Mouse (Mus musculus) adrenal gland, postnatal 4 days (tissue): ENCODE measurements at regions not wholly inside any gene's neighbourhood (a gene's known extent, or its start where the extent isn't known, plus 50 kb on each side); places are given as distances from the start of the nearest gene placed in this dataset.

Experiments
- DNase-seq, 2 experiments: peaks; one replicate each; pipeline ENCODE4 v3.0.0; 2021 to 2022; ENCODE audit warnings: low spot score in 2 of 2, mixed read lengths in 2 of 2

DNA sequence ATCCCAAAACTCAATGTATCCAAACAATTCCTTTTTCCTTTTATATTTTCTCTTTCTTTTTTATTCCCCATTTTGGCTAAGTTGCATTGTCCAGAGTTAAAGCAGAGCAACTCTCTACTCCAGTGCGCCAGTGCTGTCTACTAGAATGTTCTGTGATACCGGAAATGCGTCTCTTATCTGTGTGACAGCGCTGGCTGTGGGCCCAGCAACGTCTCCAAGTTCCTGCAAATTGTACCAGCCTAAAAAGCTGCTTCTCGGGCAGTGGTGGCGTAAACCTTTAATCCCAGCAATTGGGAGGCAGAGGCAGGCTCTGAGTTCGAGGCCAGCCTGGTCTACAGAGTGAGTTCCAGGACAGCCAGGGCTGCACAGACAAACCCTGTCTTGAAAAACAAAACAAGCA is 59.4 kb downstream of the Cox18 start:
- no peak for DNase-seq

DNA sequence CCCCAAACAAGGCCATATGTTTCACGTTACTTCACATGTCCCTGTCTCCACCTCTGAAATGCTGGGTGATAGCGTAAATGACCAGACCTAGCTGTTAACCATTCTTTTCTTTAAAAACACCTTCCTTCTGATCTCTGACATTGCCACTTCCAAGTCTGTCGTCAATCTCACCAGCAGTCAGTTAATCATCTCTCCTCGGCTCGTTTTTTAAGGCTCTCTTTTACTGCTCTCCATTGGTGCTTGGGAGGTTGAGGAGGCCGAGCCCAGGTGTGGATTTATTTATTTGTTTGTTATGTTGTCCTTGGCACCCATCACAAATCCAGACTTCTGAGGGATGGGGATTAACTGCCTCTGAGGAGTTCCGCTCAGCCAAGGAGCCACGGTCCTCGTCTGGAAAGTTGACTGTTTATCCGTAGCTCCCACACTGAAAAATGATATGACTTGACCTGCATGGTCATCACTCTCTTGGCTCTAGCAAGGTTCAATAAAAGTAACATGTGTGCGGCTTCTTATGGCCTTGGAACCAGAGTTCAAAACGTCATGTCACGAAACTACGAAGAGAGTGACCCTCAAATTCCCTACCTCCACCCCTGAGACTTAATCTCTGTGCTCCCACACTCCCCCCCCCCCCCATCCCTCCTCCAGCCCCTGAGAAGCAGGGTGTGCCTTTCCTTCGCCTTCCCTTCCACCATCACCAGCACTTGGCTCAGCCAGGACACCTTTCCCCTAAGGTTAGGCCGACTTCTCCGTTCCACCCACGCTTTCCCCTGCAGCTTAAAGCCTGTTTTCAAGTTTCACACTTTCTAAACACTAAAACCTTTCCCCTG is 60.6 kb downstream of the Cox18 start:
- no peak for DNase-seq

DNA sequence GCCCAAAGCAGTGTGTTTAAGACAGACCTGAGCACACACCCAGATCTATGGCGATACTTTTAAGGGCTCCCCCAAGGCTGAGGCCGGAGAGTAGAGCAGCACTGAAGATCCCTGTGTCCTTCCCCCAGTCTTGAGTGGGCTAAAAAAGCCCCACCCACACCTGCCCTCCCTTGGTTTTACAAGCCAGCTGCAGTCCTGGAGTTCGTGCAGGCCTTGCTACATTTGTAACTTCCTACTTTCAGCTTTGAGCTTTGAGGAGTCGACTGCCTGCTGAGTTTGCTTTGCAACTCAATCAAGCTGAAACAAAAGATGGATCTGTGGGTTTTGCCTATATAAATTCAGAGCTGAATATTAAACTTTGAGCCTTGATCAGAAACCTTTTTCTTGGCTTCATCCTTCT is 63.5 kb downstream of the Cox18 start:
- no peak for DNase-seq

DNA sequence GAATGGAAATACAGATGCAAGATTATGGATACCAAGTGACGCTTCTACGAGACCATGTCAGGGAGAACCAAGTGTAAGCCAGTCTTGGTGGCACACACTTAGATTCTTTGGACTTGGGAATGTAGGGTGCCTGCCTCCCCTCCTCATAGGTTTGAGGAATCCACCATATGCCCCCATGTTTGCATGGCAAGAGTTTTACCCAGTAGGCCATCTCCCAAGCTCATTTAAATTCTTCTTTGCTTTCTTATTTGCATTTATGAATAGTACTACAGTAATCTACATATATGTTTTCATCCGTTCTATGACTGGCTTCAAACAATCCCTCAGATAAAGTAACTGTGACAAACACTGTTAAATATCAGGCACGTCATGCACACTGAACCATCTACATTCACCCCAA is 67.3 kb downstream of the Cox18 start:
- DNase-seq, result no peak

DNA sequence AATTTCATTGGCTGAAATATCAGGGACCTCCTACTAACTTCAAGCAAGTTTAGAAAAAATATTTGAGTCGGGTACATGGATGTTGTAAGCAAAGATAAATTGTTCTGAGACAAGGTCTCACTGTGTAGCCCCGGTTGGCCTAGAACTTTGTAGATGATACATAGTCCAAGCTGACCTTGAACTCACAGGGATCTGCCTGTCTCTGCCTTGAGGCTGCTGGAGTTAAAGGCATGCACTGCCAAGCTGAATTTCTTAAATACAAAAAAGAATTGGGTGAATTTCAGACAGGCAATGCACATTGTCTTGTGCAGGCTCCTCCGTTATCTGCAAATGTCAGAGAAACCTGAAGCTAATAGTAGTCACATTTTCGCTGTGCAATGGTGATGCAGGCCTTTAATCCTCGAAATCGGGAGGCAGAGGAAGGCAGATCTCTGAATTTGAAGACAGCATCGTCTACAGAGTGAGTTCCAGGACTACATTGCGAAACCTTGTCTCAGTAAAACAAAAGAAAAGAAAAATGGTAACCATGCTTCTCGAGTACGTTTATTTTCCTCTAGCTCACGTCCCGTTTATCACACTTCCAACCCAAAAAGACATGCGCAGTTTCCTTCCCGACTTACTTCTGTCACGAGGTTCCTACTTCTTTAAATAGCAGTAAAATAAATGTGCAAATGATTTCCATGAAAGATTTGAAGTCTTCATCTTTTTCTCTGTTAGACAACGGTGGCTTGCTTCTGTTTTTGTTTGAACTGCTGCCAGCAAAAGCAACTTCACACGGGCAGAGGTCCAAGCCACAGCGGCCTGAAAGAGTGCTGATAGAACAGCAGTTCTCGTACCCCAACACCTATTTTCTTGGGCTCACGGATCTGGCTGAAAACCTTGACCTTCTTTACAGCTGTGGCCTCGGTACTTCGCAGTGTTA is 73.9 kb downstream of the Cox18 start:
- peak in 1 of 2 experiments; percentile 14 for DNase-seq

DNA sequence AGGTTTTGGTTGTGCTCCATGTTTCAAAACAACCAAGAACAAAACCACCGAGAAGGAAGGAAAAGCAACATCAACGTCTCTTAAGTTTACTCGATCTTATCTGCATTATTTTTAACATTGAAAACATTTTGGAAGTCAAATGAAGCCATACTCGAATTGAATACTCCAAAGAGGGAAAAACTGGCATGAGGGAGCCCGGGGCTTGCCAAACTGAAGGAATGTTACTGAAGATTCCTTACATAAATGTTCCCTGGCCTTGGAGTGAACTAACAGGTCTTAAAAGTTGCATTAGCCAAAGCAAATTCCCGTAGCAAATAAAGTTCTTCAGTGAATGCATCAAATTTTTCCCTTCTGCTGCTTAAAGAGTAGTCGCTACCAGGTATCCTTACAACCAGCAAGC is 87.8 kb downstream of the Cox18 start:
- no peak for DNase-seq

DNA sequence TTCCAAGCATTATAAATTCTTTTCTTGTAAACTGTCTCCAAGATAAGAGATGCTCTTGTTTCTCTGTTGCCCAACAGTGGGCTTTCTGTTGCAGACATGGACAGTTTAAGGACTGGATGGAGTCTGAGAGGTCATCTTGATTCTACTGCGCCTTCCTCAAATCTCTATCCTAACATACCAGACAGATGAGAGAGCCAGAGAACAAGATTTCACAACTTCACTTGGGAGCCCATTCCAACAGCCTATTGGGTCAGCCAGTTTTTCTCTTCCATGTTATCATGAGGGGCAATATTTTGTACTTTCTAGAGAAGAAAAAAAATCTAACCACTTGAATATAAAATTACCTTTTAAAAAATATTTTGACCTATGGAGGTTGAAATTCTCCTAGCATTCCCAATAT is 116.8 kb downstream of the Cox18 start:
- DNase-seq, result no peak

DNA sequence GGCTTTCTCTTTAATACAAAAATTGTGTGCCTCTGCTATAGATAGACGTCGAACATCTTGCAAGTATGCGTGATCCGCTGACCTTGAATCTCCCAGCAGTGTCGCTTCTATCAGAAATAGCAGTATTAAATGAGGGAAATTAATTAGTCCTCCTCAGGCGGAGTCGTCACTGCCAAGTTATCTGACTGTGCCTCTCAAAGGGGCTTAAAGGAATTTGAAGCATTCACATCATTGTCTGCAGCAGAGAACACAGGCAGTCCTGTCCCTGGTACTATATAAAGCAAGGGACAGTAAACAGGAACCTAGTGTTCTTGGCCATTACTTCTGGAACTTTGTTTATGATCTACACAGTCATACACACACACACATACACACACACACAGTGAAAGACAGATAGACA is 119.1 kb downstream of the Cox18 start:
- DNase-seq, result no peak

DNA sequence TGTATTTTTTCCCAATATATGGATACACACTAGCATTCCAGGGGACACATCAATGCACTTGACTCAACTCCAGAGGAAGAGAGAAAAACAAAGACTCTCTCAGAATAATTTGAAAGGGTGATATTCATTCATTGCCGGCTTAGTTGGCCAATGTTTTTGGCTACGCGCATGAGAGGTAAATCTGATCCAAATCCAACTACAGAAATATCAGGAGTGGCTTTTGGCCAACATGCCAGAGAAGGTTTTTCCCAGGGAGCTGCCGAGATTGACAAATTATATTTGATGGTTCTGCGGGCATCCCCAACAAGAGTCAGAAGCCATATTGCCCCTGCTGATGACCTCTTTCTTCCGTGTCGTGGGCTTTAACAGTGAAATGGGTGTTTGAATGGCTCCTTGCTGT is 135.3 kb downstream of the Cox18 start:
- no peak for DNase-seq

DNA sequence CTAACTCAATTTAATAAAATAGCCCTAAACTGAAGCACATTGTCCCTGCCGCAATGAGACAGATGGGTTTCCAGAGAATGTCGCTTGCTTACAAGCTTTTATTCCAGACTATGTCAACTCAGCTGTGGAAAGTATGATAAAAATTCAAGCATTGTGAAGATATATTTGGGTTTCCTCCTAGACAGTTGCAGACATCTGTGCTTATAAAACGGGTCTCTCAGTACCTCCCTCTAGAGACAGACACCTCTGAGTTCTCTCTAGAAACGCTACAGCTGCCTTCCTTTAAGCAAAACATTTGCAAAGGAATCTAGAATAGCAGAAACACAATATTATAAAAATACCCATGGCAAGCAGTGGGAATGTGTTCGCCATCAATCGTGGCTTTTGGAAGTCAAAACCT is 137.3 kb downstream of the Cox18 start:
- DNase-seq, result no peak

DNA sequence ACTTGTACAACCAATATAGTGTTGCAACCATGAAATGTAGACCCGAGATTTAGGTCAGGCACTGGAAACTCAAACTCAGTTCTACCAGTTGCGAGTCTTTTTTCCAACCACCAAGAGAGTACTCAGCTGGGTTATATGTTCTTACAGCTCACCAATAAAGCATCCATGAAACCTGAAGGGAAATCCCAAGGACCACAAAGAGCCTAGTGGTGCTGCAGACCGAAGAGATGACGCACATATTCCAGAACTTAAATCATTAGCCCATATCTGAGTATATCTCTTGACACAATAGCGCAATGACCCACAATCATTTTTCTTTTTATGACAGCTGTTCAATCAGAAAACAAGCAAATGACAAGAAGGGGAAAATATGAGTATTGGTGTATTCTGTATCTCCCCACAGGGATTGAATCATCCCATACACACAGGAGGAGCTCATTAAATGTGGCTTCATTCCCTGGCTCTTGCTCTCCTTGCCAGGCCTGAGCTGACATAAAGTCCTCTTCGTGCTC is 146.7 kb downstream of the Cox18 start:
- DNase-seq, result no peak

DNA sequence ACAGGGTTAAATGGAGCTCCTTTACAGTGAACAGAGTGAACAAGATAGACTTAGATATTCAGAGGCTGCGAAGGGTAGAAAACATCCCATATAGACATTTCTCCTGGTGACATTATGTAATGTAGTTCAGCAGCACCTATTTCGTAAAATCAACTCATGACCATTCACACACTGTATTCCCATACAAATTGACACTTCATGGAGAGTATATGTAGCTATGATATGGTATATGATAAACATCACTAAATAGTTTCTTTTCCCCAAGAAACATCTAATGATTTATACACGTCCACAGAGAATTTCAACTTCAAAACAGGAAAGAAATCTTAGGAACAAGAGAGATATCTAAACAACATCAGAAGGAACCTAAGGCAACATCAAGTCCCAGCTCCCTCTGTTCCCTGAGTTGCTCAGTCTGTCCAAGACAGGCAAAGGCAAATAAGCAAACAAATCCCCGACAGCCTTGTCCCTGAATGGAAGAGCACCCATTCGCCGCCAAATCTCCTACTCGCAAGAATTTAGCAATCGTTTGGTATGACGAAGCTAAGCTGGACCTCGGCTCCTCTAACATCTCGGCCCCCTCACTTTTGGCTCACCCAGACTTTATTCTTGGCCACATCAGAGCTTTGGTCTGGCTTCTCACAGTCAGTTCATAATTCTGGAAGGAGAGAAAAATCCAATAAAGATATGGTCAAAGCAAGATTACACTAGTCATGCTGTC is 148.0 kb downstream of the Cox18 start:
- no peak for DNase-seq

DNA sequence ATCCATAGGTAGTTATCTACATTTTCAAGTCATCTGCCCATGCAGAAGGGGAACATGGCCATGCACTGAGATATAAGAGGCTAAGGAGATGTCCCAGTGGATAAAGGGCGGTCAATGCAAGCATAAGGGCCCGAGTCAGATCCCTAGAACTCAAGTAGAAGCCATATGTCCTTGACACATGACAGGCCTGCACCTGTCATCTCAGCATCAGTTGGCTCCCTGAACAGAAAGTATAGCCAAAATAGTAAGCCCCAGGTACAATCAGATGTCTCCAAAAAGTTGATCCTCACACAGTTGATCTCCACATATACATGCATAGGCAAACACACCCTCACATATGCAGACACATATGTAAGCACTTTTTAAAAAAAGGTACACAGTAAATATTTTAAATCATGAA is 152.0 kb downstream of the Cox18 start:
- no peak for DNase-seq

DNA sequence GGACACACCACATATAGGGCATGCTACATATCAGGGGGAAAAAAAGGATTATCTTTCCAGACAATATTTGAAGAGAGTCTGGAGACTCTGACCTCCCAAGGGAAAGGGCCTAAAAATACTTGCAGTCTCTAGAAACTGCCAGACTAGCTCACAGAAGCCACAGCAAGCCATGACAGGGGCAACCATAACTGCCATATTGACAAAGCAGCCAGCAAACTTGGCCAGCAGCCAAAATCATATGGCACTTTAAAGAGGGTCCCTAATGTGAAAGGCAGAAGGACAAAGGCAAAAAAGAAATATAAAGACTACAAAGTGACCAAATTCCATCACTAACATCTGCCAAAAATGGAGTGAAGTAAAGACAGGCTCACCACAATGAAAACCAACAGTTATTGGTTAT is 155.2 kb downstream of the Cox18 start:
- DNase-seq, result no peak

DNA sequence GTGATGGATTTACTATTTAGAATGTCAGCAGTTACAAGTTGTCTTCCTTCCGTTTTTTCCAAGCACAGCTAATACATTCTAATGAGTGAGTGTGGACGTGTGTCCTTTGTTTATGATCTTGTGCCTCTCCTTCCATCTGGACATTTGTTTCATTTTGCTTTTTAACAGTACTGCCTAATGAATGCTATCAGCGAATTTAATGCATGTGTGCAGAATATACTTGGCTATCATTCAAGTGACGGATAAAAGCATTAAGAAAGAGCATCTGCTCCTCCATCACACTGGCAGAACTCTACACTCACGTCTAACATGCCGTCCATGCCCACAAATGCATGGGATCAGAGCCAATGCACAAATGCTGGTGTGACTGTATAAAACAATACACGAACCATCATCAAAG is 156.0 kb downstream of the Cox18 start:
- DNase-seq, result no peak

DNA sequence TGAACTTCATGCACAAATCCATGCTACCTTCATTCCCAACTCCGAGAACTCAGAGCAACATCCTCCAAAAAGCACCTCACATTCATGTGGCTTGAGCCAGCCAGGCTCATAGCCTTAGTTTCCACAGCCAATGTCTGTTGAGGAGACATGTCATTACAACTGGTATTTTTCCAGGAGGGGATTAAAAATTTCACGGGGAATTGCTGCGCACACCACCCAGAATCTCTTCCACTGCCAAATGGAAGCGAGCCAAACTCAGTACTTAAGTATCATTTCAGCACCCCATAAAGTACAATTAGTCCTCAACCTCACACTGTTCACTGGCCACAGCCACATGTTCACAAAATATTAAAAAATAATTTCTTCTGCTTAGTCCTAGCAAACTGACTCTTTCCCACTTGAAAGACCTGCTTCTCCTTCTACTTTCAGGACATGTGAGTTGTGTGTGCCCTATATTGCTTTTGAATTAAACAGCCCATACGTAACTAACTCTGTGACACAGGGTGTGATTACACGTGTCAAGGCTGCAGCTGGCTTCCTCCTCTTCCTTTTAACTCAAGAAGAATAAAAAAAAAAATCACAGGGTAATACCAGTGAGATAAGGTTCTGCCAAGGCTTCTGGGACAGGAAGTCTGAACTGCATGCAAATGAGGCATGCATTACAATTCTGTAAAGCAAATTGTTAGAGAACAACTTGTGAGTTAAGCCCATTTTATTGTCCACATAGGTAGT is 157.8 kb downstream of the Cox18 start:
- no peak for DNase-seq

DNA sequence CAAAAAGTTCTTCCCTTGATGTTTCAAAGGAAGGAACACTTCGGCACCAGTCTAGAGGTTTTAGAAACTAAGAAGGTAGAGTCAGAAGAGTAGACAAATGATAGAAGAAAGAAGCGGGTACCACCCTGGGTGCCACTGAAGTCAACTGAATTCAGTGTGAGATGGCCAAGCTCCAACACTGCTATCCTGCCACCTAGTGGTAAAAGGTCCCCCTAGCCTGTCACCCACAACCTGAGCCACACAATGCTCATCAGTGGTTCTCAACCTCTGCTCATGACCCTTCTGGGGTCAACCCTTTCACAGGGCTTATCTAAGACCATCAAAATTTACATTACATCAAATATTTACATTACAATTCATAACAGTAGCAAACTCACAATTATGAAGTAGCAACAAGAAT is 168.1 kb downstream of the Cox18 start:
- peak in 1 of 2 experiments; percentile 9 for DNase-seq

DNA sequence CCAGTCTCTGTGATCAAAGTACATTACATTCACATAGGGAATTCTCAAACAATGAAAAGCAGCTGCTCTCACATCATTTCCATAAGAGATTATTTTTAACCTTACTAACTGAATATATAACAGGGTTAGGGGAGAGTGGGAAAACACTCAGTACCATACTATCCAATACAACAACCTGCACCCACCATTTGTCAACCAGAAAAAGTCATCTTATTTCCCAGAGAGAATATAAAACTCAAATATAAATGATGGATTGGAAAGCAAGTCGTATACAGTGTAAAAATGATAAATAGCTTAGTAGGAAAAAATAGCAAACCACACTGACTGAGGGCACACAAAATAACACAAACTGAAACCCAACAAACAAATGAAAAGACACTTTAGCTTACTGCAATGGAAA is 169.4 kb upstream of the Adamts3 start:
- no peak for DNase-seq

DNA sequence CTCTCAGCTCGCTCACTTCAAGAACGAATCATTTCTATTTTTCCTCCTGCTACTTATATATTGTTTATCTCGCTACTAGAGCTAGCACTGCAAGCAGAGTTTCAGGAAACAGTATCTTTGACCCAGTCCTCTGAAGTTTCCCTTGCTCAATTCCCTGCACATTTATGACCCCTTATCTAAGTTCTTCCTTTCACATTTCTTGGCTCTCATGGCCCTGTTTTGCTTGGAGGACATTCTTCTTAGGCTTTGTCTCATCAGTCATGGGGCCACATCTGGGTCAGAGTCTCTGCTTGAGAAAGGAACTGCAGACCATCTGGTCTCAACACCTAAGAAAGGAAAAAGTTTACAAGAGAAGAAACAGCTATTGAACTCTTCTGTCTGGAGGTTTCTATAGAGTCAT is 166.7 kb upstream of the Adamts3 start:
- no peak for DNase-seq

DNA sequence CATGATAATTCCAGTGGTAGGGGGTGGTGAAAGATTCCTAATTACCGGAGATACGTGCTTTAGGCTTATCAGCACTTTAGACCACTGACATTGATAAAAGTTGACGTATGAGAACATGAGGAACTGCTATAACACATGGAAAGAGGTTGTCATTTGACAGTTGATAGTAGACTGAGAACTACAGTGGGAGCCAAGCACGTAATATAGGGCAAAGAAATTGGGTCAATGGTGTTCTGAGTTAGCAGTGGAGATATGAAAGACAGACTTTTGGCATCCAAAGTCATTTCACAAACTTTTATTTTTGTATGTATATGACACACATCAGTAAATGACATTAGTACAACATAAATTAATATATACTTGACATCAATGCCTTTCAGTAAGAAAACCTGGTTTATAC is 159.6 kb upstream of the Adamts3 start:
- no peak for DNase-seq

DNA sequence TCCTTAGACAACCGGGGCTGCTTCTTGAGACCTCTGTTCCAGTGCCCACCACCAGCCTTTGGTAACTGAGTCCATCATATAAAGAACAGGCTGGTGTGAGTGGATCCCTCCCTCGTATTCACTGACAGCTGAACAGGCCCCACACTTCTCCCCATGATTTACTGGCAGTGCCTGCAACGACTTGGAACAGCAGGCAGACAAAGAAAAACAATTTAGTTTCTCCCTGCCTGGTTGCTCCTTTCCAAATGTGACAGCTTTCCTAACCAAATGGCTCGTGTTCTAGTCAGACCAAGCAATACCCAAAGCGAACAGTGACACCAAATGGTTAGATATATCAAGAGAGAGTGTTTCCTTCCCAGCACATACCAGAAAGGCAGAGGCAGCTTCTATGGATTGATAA is 150.0 kb upstream of the Adamts3 start:
- DNase-seq, result no peak
